Mouse (Mus musculus): ENCODE measurements around the gene Hoxb7. TPM values are rescaled to one million over a fixed set of nuclear protein-coding genes. Genes with fewer than 3 reads are reported as not detected.

Hoxb7 gene
- polyA plus RNA-seq (2012; rRNA removed; ENCODE audit: low replicate concordance), result 4.0 and 10.7 TPM in 2 replicates

GRCm38 (mm10) chr11:96285771-96286738, at the start of gene Hoxb7:
Hoxb7 (plus strand) TSS chr11:96286623.

DNA sequence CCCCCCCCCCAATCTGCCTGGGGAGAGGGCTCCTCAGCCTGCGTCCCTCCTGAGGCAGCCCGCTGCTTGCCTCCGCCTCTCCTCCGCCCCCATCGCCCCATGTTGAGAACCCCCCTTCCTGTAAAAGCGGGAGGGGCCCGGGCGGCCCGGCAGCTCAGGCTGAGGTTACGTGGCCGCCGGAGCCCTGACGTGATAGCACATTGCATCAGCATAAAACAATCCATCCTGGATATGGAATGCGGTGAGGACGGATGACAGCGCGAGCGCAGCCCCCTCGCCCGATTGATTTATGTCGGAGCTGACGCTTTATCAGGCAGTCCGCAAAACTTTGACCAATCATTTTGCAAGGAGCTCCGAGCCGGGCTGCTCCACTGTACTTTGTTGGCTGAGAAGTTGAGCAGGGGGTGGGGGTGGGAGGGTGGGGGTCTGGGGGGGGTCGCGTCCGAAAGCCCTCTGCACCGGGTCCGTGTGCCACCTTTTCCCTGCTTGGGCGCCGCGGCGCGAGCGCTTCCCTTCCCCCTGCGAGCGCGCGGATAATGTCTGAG, 15.4 kb upstream of the Hoxb7 start, which contains the start of gene Hoxb9:
Gene Hoxb9, plus strand, starts transcription at position 462 of the 545 bp plus-strand sequence.

DNA sequence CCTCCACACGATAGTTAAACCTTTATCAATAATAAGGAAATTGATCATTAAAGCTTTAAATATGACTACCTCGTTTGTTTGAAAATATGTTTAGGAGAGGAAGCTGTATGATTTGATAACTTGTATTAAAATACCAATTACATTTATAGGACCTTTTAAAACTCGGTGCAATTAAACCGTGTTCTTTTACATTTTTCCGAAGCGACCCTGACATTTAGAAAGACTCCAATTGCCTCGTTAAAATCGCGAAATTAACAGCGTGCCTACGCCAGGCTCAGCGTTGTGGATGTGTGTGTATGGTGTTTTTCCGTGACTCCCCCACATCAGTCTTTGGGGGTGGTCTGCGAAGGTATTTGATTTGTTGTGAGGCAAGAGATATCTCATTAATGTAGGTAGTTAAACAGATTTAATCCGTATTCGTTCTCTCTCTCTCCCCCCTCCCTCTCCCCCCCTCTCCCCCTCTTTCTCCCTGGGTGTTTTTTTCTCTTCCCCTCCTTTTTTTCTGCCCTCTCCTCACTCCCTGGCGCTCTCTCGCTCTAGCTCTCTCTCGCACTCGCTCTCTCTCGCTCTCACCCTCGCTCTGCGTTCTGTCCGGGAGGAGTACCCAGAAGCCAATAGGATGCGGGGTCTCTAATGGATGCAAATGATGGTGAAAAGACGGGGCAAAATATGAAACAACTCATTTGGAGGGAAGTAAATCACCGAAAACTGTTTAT, 4.4 kb upstream of the Hoxb7 start, which contains the start of gene Hoxb8:
Gene Hoxb8, plus strand, starts transcription at position 51 of the 716 bp plus-strand sequence.

GRCm38 (mm10) chr11:96291681-96292564, 5.5 kb downstream of the Hoxb7 start, which contains the start of gene Hoxb6:
Hoxb6 (plus strand) TSS chr11:96292476.

DNA sequence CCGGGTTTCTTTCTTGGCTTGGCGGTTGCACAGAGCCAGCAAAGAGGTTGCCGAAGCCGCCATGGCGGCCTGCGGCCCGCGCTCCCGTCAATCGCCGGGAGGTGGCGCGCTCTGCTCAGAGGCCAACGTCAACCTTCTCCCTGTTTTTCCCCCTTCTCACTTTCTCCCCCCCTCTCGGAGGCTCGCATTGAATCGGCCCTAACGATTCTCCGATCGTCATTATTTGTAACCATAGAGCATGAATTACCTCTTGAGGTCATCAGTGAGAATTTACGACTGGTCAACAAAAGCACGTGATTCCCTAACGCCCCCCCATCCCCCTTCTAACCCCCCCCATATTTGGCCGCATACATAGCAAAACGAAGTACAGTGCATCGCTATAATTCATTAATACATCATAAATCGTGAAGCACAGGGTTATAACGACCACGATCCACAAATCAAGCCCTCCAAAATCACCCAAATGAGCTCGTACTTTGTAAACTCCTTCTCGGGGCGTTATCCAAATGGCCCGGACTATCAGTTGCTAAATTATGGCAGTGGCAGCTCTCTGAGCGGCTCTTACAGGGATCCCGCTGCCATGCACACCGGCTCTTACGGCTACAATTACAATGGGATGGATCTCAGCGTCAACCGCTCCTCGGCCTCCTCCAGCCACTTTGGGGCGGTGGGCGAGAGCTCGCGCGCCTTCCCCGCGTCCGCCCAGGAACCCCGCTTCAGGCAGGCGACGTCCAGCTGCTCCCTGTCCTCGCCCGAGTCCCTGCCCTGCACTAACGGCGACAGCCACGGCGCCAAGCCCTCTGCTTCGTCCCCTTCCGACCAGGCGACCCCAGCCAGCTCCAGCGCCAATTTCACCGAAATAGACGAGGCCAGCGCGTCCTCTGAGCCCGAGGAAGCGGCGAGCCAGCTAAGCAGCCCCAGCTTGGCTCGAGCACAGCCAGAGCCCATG, 17.0 kb downstream of the Hoxb7 start, which contains the start of gene Hoxb5:
Gene Hoxb5, plus strand, starts transcription at position 186 of the 949 bp plus-strand sequence.

DNA sequence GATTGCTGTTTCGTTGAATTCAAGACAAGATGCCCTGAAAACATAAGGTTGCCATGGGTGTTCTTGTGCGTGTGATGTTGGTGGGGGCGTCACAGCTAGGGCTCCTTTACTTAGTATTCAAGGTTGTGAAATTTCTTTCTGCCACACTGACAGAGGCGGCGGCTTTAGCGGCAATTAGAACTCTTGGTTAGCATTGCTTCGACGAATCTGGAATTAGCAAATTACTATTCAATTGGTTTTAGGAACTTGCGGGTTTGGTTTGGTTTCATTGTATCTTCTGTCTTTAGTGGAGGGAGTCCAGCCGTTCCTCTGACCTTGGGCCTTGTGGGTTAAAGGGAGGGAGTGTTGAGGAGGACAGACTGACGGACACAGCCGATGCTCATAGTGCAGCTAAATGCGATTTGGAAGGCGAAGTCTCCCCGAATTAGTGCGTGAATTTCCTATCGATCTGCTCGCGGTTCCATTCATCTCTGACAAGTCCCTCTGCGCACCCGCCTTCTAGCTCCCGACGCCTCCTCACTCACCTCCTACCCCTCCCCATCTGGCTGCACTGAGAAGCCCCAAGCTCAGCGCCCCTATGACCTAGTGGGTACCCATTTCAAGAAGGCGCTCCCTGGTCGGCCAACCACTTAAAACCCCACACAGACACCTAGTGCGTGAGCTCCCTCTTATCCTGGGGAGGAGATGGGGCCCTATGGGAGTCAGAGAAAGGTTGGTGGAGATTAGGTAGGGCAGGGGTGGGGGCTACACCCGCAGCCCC, 31.4 kb downstream of the Hoxb7 start, which contains the start of gene Hoxb4:
Gene Hoxb4, plus strand, starts transcription at position 660 of the 760 bp plus-strand sequence.

DNA sequence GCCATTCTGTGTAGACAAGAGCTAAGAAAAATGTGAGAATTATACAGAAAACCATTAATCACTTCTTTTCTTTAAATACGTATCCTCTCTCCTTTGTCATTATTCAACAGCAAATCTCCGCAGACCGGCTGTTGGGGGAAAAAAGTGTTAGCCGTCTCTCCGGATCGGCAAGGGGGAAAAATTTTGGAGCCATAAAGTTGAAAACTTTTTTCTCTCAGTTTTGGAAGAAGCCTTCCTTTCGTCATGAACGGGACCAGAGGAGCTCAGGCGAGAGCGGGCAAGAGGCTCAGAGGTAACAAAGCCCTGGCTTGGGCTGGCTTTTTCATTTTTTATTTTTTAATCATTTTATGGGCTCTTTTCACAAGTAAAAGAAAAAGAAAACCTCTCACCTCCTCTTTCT, 36.7 kb downstream of the Hoxb7 start, which contains the start of gene Hoxb3:
Gene Hoxb3, plus strand, starts transcription at position 173 of the 400 bp plus-strand sequence.

Other genes with a start within 250 kb of the Hoxb7 start
- 31.5 and 60.9 TPM in 2 replicates for gene Ube2z, start 221.2 kb upstream of the Hoxb7 start, polyA plus RNA-seq (2012; rRNA removed; ENCODE audit: low replicate concordance)
- gene Atp5g1, start 211.0 kb upstream of the Hoxb7 start, polyA plus RNA-seq (2012; rRNA removed; ENCODE audit: low replicate concordance), result 207 and 461 TPM in 2 replicates
- gene Calcoco2, start 174.7 kb upstream of the Hoxb7 start, polyA plus RNA-seq (2012; rRNA removed; ENCODE audit: low replicate concordance), result not detected in 2 replicates
- 0.05 TPM in 1 of 2 replicates, not detected in the other for gene Ttll6, start 152.8 kb upstream of the Hoxb7 start, polyA plus RNA-seq (2012; rRNA removed; ENCODE audit: low replicate concordance)
- not detected in 2 replicates for gene Hoxb13, start 92.3 kb upstream of the Hoxb7 start, polyA plus RNA-seq (2012; rRNA removed; ENCODE audit: low replicate concordance)
- gene Hoxb9, start 15.2 kb upstream of the Hoxb7 start, polyA plus RNA-seq (2012; rRNA removed; ENCODE audit: low replicate concordance), result 1.8 and 3.8 TPM in 2 replicates
- 4.3 and 44.7 TPM in 2 replicates for gene Hoxb8, start 4.7 kb upstream of the Hoxb7 start, polyA plus RNA-seq (2012; rRNA removed; ENCODE audit: low replicate concordance)
- gene Hoxb6, start 5.9 kb downstream of the Hoxb7 start, polyA plus RNA-seq (2012; rRNA removed; ENCODE audit: low replicate concordance), result 13.7 and 36.9 TPM in 2 replicates
- gene Hoxb5, start 16.7 kb downstream of the Hoxb7 start, polyA plus RNA-seq (2012; rRNA removed; ENCODE audit: low replicate concordance), result 7.1 and 7.2 TPM in 2 replicates
- 6.3 and 7.8 TPM in 2 replicates for gene Hoxb4, start 31.6 kb downstream of the Hoxb7 start, polyA plus RNA-seq (2012; rRNA removed; ENCODE audit: low replicate concordance)
- 5.9 and 14.8 TPM in 2 replicates for gene Hoxb3, start 36.7 kb downstream of the Hoxb7 start, polyA plus RNA-seq (2012; rRNA removed; ENCODE audit: low replicate concordance)
- 9.7 and 14.6 TPM in 2 replicates for gene Hoxb2, start 63.9 kb downstream of the Hoxb7 start, polyA plus RNA-seq (2012; rRNA removed; ENCODE audit: low replicate concordance)
- gene Hoxb1, start 79.1 kb downstream of the Hoxb7 start, polyA plus RNA-seq (2012; rRNA removed; ENCODE audit: low replicate concordance), result not detected in 2 replicates
- 0.70 and 2.4 TPM in 2 replicates for gene Skap1, start 178.0 kb downstream of the Hoxb7 start, polyA plus RNA-seq (2012; rRNA removed; ENCODE audit: low replicate concordance)

Measured in subcutaneous adipose tissue, adult 2 months (tissue).